Mouse (Mus musculus) hindbrain, postnatal 0 days (tissue): ENCODE results near the gene Gabrb3. TPM values are rescaled to one million over a fixed set of nuclear protein-coding genes. Genes with fewer than 3 reads are reported as not detected.

Experiments
- ATAC-seq: fragments of 200-750 bp; cut with Nextera tagmentation; 2 replicates; pipeline ENCODE4 v1.8.0; 2017; ENCODE audit warnings: mild to moderate bottlenecking, moderate TSS enrichment, moderate library complexity
- DNase-seq: peaks from one replicate; pipeline ENCODE4 v3.0.0-alpha.2; 2015; ENCODE audit warnings: low spot score
- H3K27ac ChIP-seq: fragments of 300-500 bp; sonication (generic); 2 replicates; pipeline ENCODE4 v1.5.1; 2014; ENCODE audit warnings: mild to moderate bottlenecking
- H3K27me3 ChIP-seq: fragments of 300-500 bp; sonication (generic); 2 replicates; pipeline ENCODE4 v1.6.1; 2014; ENCODE audit warnings: low read length, mixed read lengths; ENCODE audit not compliant: insufficient read depth
- H3K36me3 ChIP-seq: fragments of 300-500 bp; sonication (generic); 2 replicates; pipeline ENCODE4 v1.6.1; 2014; ENCODE audit warnings: low read length, mixed read lengths; ENCODE audit not compliant: insufficient read depth
- H3K4me1 ChIP-seq: fragments of 300-500 bp; sonication (generic); 2 replicates; pipeline ENCODE4 v1.6.1; 2014; ENCODE audit warnings: antibody characterized with exemption, low read length, mixed read lengths; ENCODE audit not compliant: insufficient read depth
- H3K4me2 ChIP-seq: fragments of 300-500 bp; sonication (generic); 2 replicates; pipeline ENCODE4 v1.6.1; 2014; ENCODE audit warnings: low read depth, mild to moderate bottlenecking, low read length, moderate library complexity, mixed read lengths
- H3K4me3 ChIP-seq: fragments of 300-500 bp; sonication (generic); 2 replicates; pipeline ENCODE4 v1.5.1; 2014; ENCODE audit warnings: low read length
- H3K9ac ChIP-seq: fragments of 300-500 bp; sonication (generic); replicated peaks from 2 replicates; pipeline ENCODE4 v1.6.1; 2014; ENCODE audit warnings: mild to moderate bottlenecking, low read length, moderate library complexity, mixed read lengths
- H3K9me3 ChIP-seq: fragments of 300-500 bp; sonication (generic); 2 replicates; pipeline ENCODE4 v1.6.1; 2016; ENCODE audit warnings: low read length, mixed read lengths
- CTCF ChIP-seq: IDR thresholded peaks from 2 replicates; pipeline ENCODE4 v1.5.1; 2016; ENCODE audit warnings: antibody characterized with exemption, control low read depth, low read depth
- WGBS: fragments of 180-500 bp; shearing (Covaris S2); extraction: QIAGEN DNeasy Blood & Tissue Kit; methylation state at CpG from one replicate; pipeline ENCODE4 v1.1.7; 2014; 5-methylcytosine and 5-hydroxymethylcytosine counted together
- polyA plus RNA-seq: library from polyadenylated mRNA; unstranded; fragments of >200 nt; fragmentation: Nextera tagmentation; extraction: Ambion mirVana; gene quantifications from 2 replicates; pipeline ENCODE4 v1.2.1, GENCODE M21; 2015
- total RNA-seq: library from RNA; depleted of rRNA; stranded (reverse); fragments of >200 nt; gene quantifications from 2 replicates; pipeline ENCODE4 v1.2.3, GENCODE M21; 2014

The Gabrb3 gene
- total and polyA plus RNA-seq, 2 experiments from 2014 or later, result 39.3 to 125 TPM

- DNase-seq (peak; percentile 30), ATAC-seq (no peak)
- H3K4me2 ChIP-seq, result no peak overlapping the region
- H3K4me1 ChIP-seq, result no peaks in the 10 kb centered on the region
- H3K27me3 ChIP-seq, result no peaks in the 10 kb centered on the region
- no peak overlapping the region for H3K9ac ChIP-seq
- H3K36me3 ChIP-seq, result no peaks in the 10 kb centered on the region
- no peak for TF ChIP-seq CTCF
- no peak overlapping the region for H3K27ac ChIP-seq
- H3K4me3 ChIP-seq, result no peak overlapping the region
- H3K9me3 ChIP-seq, result no peaks in the 10 kb centered on the region
Observed at GRCm38 (mm10) chr7:57701046-57701445, 281.6 kb downstream of the Gabrb3 start.

- Histone ChIP-seq H3K9me3 (no peaks in the 10 kb centered on the region), H3K4me1 (0 out of 2 replicates have a peak, but pooled peaks cover 2% of the 10 kb centered on the region), H3K9ac (no peak overlapping the region), H3K4me3 (no peak overlapping the region), H3K27ac (no peak overlapping the region), H3K27me3 (no peaks in the 10 kb centered on the region), H3K4me2 (no peak overlapping the region), H3K36me3 (no peaks in the 10 kb centered on the region)
- no peak for TF ChIP-seq CTCF
- no peak for ATAC-seq
- DNase-seq, result peak; percentile 42
- 38% methylated on average over 1 of the region's 1 CpGs for WGBS
Observed at GRCm38 (mm10) chr7:57703580-57703979, 284.1 kb downstream of the Gabrb3 start.

GRCm38 (mm10) chr7:57706092-57706491 is 286.6 kb downstream of the Gabrb3 start:
- no peak for TF ChIP-seq CTCF

GRCm38 (mm10) chr7:57706976-57707740 is 287.7 kb downstream of the Gabrb3 start:
- H3K9me3 ChIP-seq, result no peaks in the 10 kb centered on the region
- 54% methylated on average over 7 of the region's 7 CpGs for WGBS
- no peak overlapping the region for H3K9ac ChIP-seq
- ATAC-seq (no peak), DNase-seq (peak; percentile 52)
- peak overlapping the region; percentile 15; the same call in 1 of the 2 replicates for H3K27ac ChIP-seq
- H3K4me1 ChIP-seq, result 0 out of 2 replicates have a peak, but pooled peaks cover 2% of the 10 kb centered on the region
- TF ChIP-seq CTCF, result no peak
- no peaks in the 10 kb centered on the region for H3K27me3 ChIP-seq
- H3K4me2 ChIP-seq, result no peak overlapping the region
- H3K4me3 ChIP-seq, result no peak overlapping the region
- H3K36me3 ChIP-seq, result no peaks in the 10 kb centered on the region

More at GRCm38 (mm10) chr7:57706092-57706491, 286.6 kb downstream of the Gabrb3 start:
- H3K4me2 ChIP-seq, result no peak overlapping the region
- H3K27ac ChIP-seq, result no peak overlapping the region
- H3K4me1 ChIP-seq, result 0 out of 2 replicates have a peak, but pooled peaks cover 2% of the 10 kb centered on the region
- H3K9me3 ChIP-seq, result no peaks in the 10 kb centered on the region
- H3K36me3 ChIP-seq, result no peaks in the 10 kb centered on the region
- 88% methylated on average over 6 of the region's 6 CpGs for WGBS
- no peak for DNase-seq
- H3K27me3 ChIP-seq, result no peaks in the 10 kb centered on the region
- no peak overlapping the region for H3K9ac ChIP-seq
- no peak for ATAC-seq
- H3K4me3 ChIP-seq, result no peak overlapping the region

- no peak for ATAC-seq
- no peaks in the 10 kb centered on the region for H3K36me3 ChIP-seq
- no peak for DNase-seq
- no peak overlapping the region for H3K4me3 ChIP-seq
- H3K9ac ChIP-seq, result no peak overlapping the region
- TF ChIP-seq CTCF, result no peak
- H3K9me3 ChIP-seq, result no peaks in the 10 kb centered on the region
- H3K4me2 ChIP-seq, result no peak overlapping the region
- no peaks in the 10 kb centered on the region for H3K4me1 ChIP-seq
- no peak overlapping the region for H3K27ac ChIP-seq
- H3K27me3 ChIP-seq, result no peaks in the 10 kb centered on the region
Observed at GRCm38 (mm10) chr7:57711709-57712108, 292.2 kb downstream of the Gabrb3 start.

GRCm38 (mm10) chr7:57746836-57747235 is 327.3 kb downstream of the Gabrb3 start:
- Histone ChIP-seq H3K4me1 (no peaks in the 10 kb centered on the region; the same call in 1 of the 2 replicates), H3K4me3 (no peak overlapping the region), H3K27me3 (no peaks in the 10 kb centered on the region), H3K27ac (no peak overlapping the region), H3K9ac (no peak overlapping the region), H3K36me3 (no peaks in the 10 kb centered on the region), H3K9me3 (no peaks in the 10 kb centered on the region), H3K4me2 (no peak overlapping the region)
- ATAC-seq (no peak), DNase-seq (no peak)
- no peak for TF ChIP-seq CTCF
- 77% methylated on average over 2 of the region's 2 CpGs for WGBS

GRCm38 (mm10) chr7:57760466-57760865 is 341.0 kb downstream of the Gabrb3 start:
- DNase-seq (no peak), ATAC-seq (no peak)
- Histone ChIP-seq H3K36me3 (no peaks in the 10 kb centered on the region), H3K4me2 (no peak overlapping the region), H3K27me3 (no peaks in the 10 kb centered on the region), H3K4me1 (no peaks in the 10 kb centered on the region), H3K4me3 (no peak overlapping the region), H3K9me3 (no peaks in the 10 kb centered on the region), H3K27ac (no peak overlapping the region), H3K9ac (no peak overlapping the region)
- 91% methylated on average over 5 of the region's 5 CpGs for WGBS
- TF ChIP-seq CTCF, result no peak
